Mouse (Mus musculus) heart, adult 2 months (tissue): ENCODE measurements around the gene Unc93b1.

ENCODE experiments used
- CTCF ChIP-seq: fragments of 200-600 bp; IDR thresholded peaks from 2 replicates; pipeline ENCODE4 v1.8.1; 2022; ENCODE audit warnings: antibody characterized with exemption, mild to moderate bottlenecking, moderate library complexity
- EP300 ChIP-seq: fragments of 200-500 bp; IDR thresholded peaks from 2 replicates; pipeline ENCODE4 v1.6.1; 2011; ENCODE audit warnings: low read depth, low read length, control low read depth; ENCODE audit not compliant: insufficient read depth
- POLR2A ChIP-seq: fragments of 200-500 bp; IDR thresholded peaks from 2 replicates; pipeline ENCODE4 v1.6.1; 2011; ENCODE audit warnings: mild to moderate bottlenecking, low read depth, low read length, control low read depth; ENCODE audit not compliant: insufficient read depth

DNA sequence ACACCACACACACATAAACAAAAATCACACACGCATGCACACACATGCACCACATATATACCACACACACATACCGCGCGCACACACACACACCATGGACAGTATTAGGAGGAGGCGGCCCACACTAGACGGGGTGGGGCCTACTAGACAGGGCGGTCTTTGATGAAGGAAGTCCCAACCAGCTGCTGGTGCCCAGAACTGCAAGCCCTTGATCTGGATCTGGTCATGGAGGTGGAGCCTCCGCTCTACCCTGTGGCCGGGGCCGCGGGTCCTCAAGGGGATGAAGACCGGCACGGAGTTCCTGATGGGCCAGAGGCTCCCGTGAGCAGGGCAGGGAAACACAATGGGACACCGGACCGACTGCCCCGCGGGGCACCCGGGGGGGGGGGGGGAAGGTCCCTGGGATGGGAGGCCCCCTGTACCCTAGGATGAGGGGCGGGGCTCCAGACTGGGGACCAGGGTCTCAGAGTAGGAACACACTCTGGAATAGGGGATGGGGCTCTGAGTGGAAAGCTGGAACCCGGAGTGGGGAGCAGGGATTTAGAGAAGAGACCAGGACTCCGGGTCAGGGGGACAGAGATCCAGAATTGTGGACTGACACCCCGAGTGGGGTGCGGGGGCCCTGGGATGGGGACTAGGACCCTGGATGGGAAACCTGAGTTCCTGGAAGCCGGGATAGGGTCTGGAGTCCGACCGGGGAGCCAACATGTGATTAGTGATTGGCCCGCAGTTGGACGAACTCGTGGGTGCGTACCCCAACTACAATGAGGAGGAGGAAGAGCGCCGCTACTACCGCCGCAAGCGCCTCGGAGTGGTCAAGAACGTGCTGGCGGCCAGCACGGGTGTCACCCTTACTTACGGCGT is at the start of gene Unc93b1:
- TF ChIP-seq CTCF (no peak), EP300 (peak; percentile 51; the same call in 1 of the 2 replicates), POLR2A (peak; percentile 76)
